Mouse (Mus musculus) bone marrow, adult 2 months (tissue): ENCODE measurements around the gene Rgs7. TPM values are rescaled to one million over a fixed set of nuclear protein-coding genes. Genes with fewer than 3 reads are reported as not detected.

Experiments used
- H3K27ac ChIP-seq: fragments of 200-500 bp; 2 replicates; pipeline ENCODE4 v1.5.1; 2012; ENCODE audit warnings: low read depth, mild to moderate bottlenecking, control low read depth, inconsistent platforms, low read length; ENCODE audit not compliant: control insufficient read depth, poor library complexity, insufficient read depth
- H3K4me1 ChIP-seq: fragments of 200-500 bp; 2 replicates; pipeline ENCODE4 v1.6.1; 2011; ENCODE audit warnings: low read length; ENCODE audit not compliant: control insufficient read depth, insufficient read depth
- H3K4me3 ChIP-seq: fragments of 200-500 bp; replicated peaks from 2 replicates; pipeline ENCODE3; 2011; ENCODE audit warnings: mild to moderate bottlenecking, low read depth, low read length, control low read depth; ENCODE audit not compliant: control insufficient read depth
- CTCF ChIP-seq: fragments of 200-500 bp; IDR thresholded peaks from 2 replicates; pipeline ENCODE4 v1.5.1; 2011; ENCODE audit warnings: low read length, control low read depth; ENCODE audit not compliant: control insufficient read depth, insufficient read depth
- POLR2A ChIP-seq: fragments of 200-500 bp; IDR thresholded peaks from 2 replicates; pipeline ENCODE4 v1.6.1; 2011; ENCODE audit warnings: low read depth, mild to moderate bottlenecking, control low read depth, low read length, borderline replicate concordance; ENCODE audit not compliant: control insufficient read depth
- WGBS: fragments of 180-500 bp; shearing (Covaris S2); methylation state at CpG from one replicate; pipeline ENCODE4 v1.1.7; 2018; 5-methylcytosine and 5-hydroxymethylcytosine counted together
- polyA plus RNA-seq: library from polyadenylated mRNA; stranded (reverse); fragments of >200 nt; gene quantifications from 2 replicates; pipeline ENCODE4 v1.2.4, GENCODE M21; 2011; ENCODE audit warnings: low replicate concordance; ENCODE audit not compliant: missing spikeins, insufficient read depth, insufficient read length

Rgs7 gene
- polyA plus RNA-seq, 1 experiment, result not detected

- WGBS, result 63% methylated on average over 9 of the region's 9 CpGs
- Histone ChIP-seq H3K4me3 (no peak overlapping the region), H3K4me1 (no peaks in the 10 kb centered on the region), H3K27ac (no peak overlapping the region)
- TF ChIP-seq CTCF (no peak), POLR2A (no peak)
Observed at GRCm38 (mm10) chr1:175415728-175416127, 76.6 kb downstream of the Rgs7 start.

GRCm38 (mm10) chr1:175410399-175410798, 81.9 kb downstream of the Rgs7 start:
- no peak overlapping the region for H3K4me3 ChIP-seq
- no peaks in the 10 kb centered on the region for H3K4me1 ChIP-seq
- WGBS, result 50% methylated on average over 3 of the region's 3 CpGs
- H3K27ac ChIP-seq, result no peak overlapping the region
- TF ChIP-seq POLR2A, result no peak
- TF ChIP-seq CTCF, result no peak

- Histone ChIP-seq H3K4me1 (no peaks in the 10 kb centered on the region), H3K4me3 (no peak overlapping the region), H3K27ac (no peak overlapping the region)
- no peak for TF ChIP-seq CTCF
- no peak for TF ChIP-seq POLR2A
- 75% methylated on average over 4 of the region's 4 CpGs for WGBS
Observed at GRCm38 (mm10) chr1:175391894-175392293, 100.4 kb downstream of the Rgs7 start.

- TF ChIP-seq CTCF, result no peak
- TF ChIP-seq POLR2A, result no peak
- WGBS, result 70% methylated on average over 5 of the region's 5 CpGs
- H3K4me1 ChIP-seq, result no peaks in the 10 kb centered on the region
- H3K4me3 ChIP-seq, result no peak overlapping the region
- no peak overlapping the region for H3K27ac ChIP-seq
Observed at GRCm38 (mm10) chr1:175389250-175389649, 103.0 kb downstream of the Rgs7 start.

- H3K4me1 ChIP-seq, result no peaks in the 10 kb centered on the region
- no peak overlapping the region for H3K27ac ChIP-seq
- no peak overlapping the region for H3K4me3 ChIP-seq
- no peak for TF ChIP-seq POLR2A
- no peak for TF ChIP-seq CTCF
- 55% methylated on average over 3 of the region's 3 CpGs for WGBS
Observed at GRCm38 (mm10) chr1:175385581-175386235, 106.6 kb downstream of the Rgs7 start.

- Histone ChIP-seq H3K27ac (no peak overlapping the region), H3K4me1 (no peaks in the 10 kb centered on the region), H3K4me3 (no peak overlapping the region)
- TF ChIP-seq POLR2A (no peak), CTCF (no peak)
Observed at GRCm38 (mm10) chr1:175372571-175372970, 119.7 kb downstream of the Rgs7 start.

GRCm38 (mm10) chr1:175368062-175368461, 124.2 kb downstream of the Rgs7 start:
- TF ChIP-seq CTCF (no peak), POLR2A (no peak)
- H3K27ac ChIP-seq, result no peak overlapping the region
- H3K4me1 ChIP-seq, result no peaks in the 10 kb centered on the region
- 74% methylated on average over 2 of the region's 2 CpGs for WGBS
- no peak overlapping the region for H3K4me3 ChIP-seq

- Histone ChIP-seq H3K27ac (no peak overlapping the region), H3K4me3 (no peak overlapping the region), H3K4me1 (no peaks in the 10 kb centered on the region)
- 91% methylated on average over 3 of the region's 3 CpGs for WGBS
- TF ChIP-seq CTCF, result no peak
- no peak for TF ChIP-seq POLR2A
Observed at GRCm38 (mm10) chr1:175363606-175364005, 128.7 kb downstream of the Rgs7 start.
